Comparison of ENCODE assay signal across 17 mouse cellular contexts in the genomic region with DNA sequence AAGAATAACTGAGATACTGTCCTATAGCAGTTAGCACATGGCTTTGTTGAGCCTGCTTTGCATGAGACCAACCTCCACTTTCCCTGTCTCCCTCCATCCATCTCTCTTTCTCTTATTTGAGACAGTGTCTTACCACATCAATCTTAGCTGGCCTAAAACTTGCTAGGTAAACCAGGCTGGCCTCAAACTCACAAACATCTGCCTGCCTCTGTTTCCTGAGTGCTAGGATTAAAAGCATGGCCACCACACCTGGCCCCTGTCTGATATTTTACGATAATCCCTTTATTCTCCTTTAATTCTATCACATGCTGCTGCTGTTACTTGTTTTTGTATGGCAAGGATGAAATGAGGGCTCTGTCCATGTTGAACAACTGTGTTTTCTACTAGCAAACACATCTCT. TPM values are rescaled to one million over a fixed set of nuclear protein-coding genes. Genes with fewer than 3 reads are reported as not detected.
A peak's percentile ranks its signal among the peaks of the same experiment; 100 is the strongest.
DNase-seq lines count a peak whose midpoint lies in the region; ATAC-seq lines count a peak whose summit lies in the region.
"Had no signal": no experiment of that assay in that cellular context is flagged by ENCODE, and none has a peak within 500 bp of the region (broad histone marks: within the 10 kb centered on the region; RNA-seq: fewer than 3 reads in every experiment).

No protein-coding gene starts in this region.

- H3K27me3 ChIP-seq in heart, embryonic 11.5 days (ENCODE audit: control insufficient read depth, insufficient read depth, low read length), result no peaks in the 10 kb centered on the region
- no peaks in the 10 kb centered on the region for H3K27me3 ChIP-seq in heart, embryonic 10.5 days (ENCODE audit: insufficient read depth, poor library complexity, severe bottlenecking)
- H3K27me3 ChIP-seq: CH12.LX, Patski had no signal

- WGBS in heart, embryonic 11.5 days (ENCODE audit: insufficient replicate concordance), result 95% methylated on average over 1 of the region's 1 CpGs
- 91% methylated on average over 1 of the region's 1 CpGs for WGBS in heart, embryonic 10.5 days

- H3K9me3 ChIP-seq in heart, embryonic 11.5 days (replicated peaks; ENCODE audit: control insufficient read depth, low read length), result no peaks in the 10 kb centered on the region
- H3K9me3 ChIP-seq in heart, embryonic 10.5 days, result no peaks in the 10 kb centered on the region
- H3K9me3 ChIP-seq: G1E had no signal

- no peak overlapping the region for H3K27ac ChIP-seq in heart, embryonic 11.5 days (ENCODE audit: low read depth, low read length)
- H3K27ac ChIP-seq in heart, embryonic 10.5 days, result no peak overlapping the region

- no peak overlapping the region for H3K4me2 ChIP-seq in heart, embryonic 11.5 days

- 0 out of 2 replicates have a peak, but pooled peaks cover 2% of the 10 kb centered on the region for H3K4me1 ChIP-seq in heart, embryonic 11.5 days (ENCODE audit: control insufficient read depth, insufficient read depth, low read length)
- H3K4me1 ChIP-seq in heart, embryonic 10.5 days, result peaks cover 4% of the 10 kb centered on the region; the same call in 1 of the 2 replicates

- peak; percentile 67 for DNase-seq in heart, adult 11 months
- DNase-seq in heart, embryonic 10.5 days (ENCODE audit: low spot score), result peak; percentile 55
- DNase-seq in heart, postnatal 4 days, result no peak
- DNase-seq: adrenal gland, adult 2 months; adrenal gland, adult 8-10 months; adrenal gland, postnatal 10 days; adrenal gland, postnatal 14 days; adrenal gland, postnatal 25 days; adrenal gland, postnatal 36 days; B cell, adult 2 months; cerebellum, adult 11 months; cerebellum, adult 11-12 months; cerebellum, adult 18-20 months had no signal

- no peak overlapping the region for H3K4me3 ChIP-seq in heart, embryonic 11.5 days (ENCODE audit: low read depth, low read length)
- no peak overlapping the region for H3K4me3 ChIP-seq in heart, embryonic 10.5 days

- H3K36me3 ChIP-seq in heart, embryonic 11.5 days (ENCODE audit: control insufficient read depth, insufficient read depth, low read length), result peaks cover 2% of the 10 kb centered on the region; the same call in 1 of the 2 replicates
- peaks cover 44% of the 10 kb centered on the region for H3K36me3 ChIP-seq in heart, embryonic 10.5 days
- H3K36me3 ChIP-seq: G1E had no signal

- H3K9ac ChIP-seq in heart, embryonic 11.5 days (ENCODE audit: low read depth, low read length), result no peak overlapping the region

- ATAC-seq in heart, embryonic 11.5 days (replicated peaks; ENCODE audit: insufficient number of reproducible peaks, low FRiP score, low TSS enrichment), result no peak
- ATAC-seq: Patski had no signal

RNA-seq across cellular contexts. Expression of a gene that starts 49.6 kb away (rescaled TPM):
- polyA plus RNA-seq in heart, embryonic 11.5 days (2014; fragmentation: Nextera tagmentation; extraction: Ambion mirVana), result 156 and 175 TPM in 2 replicates
- 115 and 137 TPM in 2 replicates for polyA plus RNA-seq in heart, embryonic 10.5 days (2016; fragmentation: Nextera tagmentation; extraction: Ambion mirVana)
- total RNA-seq in heart, postnatal 4 days (2021), result 100 to 1,000 TPM; 571 to 581 TPM
